Mouse (Mus musculus) intestine, embryonic 16.5 days (tissue): ENCODE data around the gene Mipol1. TPM values are rescaled to one million over a fixed set of nuclear protein-coding genes. Genes with fewer than 3 reads are reported as not detected.

Source experiments
- ATAC-seq: fragments of 200-750 bp; cut with Nextera tagmentation; 2 replicates; pipeline ENCODE4 v1.8.0; 2017; ENCODE audit warnings: moderate TSS enrichment, moderate library complexity
- H3K27ac ChIP-seq: fragments of 300-500 bp; sonication (generic); 2 replicates; pipeline ENCODE4 v1.5.1; 2014; ENCODE audit warnings: mild to moderate bottlenecking, low read length
- H3K27me3 ChIP-seq: fragments of 300-500 bp; sonication (generic); replicated peaks from 2 replicates; pipeline ENCODE4 v1.6.1; 2014; ENCODE audit warnings: low read length, control low read depth, mixed read lengths; ENCODE audit not compliant: control insufficient read depth, insufficient read depth
- H3K36me3 ChIP-seq: fragments of 300-500 bp; sonication (generic); 2 replicates; pipeline ENCODE4 v1.6.1; 2014; ENCODE audit warnings: low read length, control low read depth; ENCODE audit not compliant: control insufficient read depth, insufficient read depth
- H3K4me1 ChIP-seq: fragments of 300-500 bp; sonication (generic); 2 replicates; pipeline ENCODE4 v1.6.1; 2014; ENCODE audit warnings: low read length, control low read depth, mixed read lengths; ENCODE audit not compliant: control insufficient read depth, insufficient read depth
- H3K4me2 ChIP-seq: fragments of 300-500 bp; sonication (generic); 2 replicates; pipeline ENCODE4 v1.6.1; 2014; ENCODE audit warnings: low read depth, low read length, control low read depth
- H3K4me3 ChIP-seq: fragments of 300-500 bp; sonication (generic); 2 replicates; pipeline ENCODE4 v1.5.1; 2014; ENCODE audit warnings: mild to moderate bottlenecking, low read length
- H3K9ac ChIP-seq: fragments of 300-500 bp; sonication (generic); 2 replicates; pipeline ENCODE4 v1.6.1; 2014; ENCODE audit warnings: low read depth, low read length
- H3K9me3 ChIP-seq: fragments of 300-500 bp; sonication (generic); 2 replicates; pipeline ENCODE4 v1.6.1; 2016; ENCODE audit warnings: low read length, control low read depth; ENCODE audit not compliant: control insufficient read depth
- WGBS: fragments of 180-500 bp; shearing (Covaris S2); extraction: QIAGEN DNeasy Blood & Tissue Kit; methylation state at CpG from one replicate; pipeline ENCODE4 v1.1.7; 2014; 5-methylcytosine and 5-hydroxymethylcytosine counted together
- polyA plus RNA-seq: library from polyadenylated mRNA; unstranded; fragments of >200 nt; fragmentation: Nextera tagmentation; extraction: Ambion mirVana; gene quantifications from 2 replicates; pipeline ENCODE4 v1.2.1, GENCODE M21; 2015

Mipol1 gene
- polyA plus RNA-seq, 1 experiment from 2014 or later, result 9.9 TPM

DNA sequence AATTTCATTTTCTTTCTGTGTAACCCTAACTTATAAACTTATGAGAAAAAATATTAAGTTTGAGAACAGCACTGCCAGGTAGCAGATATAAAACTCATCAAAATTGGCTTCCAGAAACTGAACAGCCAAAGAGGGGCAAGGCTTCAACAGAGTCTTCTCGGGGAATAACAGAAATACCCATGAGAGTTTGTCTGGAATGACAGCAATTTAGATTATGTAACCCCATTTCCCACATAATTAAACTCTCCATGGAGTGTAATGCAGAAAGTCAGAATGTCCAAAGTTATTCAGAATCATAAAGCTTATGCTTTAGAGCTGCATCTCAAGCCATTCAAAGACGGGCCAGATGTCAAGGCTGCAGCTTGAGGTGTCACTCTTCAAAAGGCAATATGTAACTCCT lies 251.6 kb downstream of the Mipol1 start:
- Histone ChIP-seq H3K36me3 (no peaks in the 10 kb centered on the region), H3K27me3 (no peaks in the 10 kb centered on the region), H3K9ac (no peak overlapping the region), H3K27ac (no peak overlapping the region), H3K9me3 (no peaks in the 10 kb centered on the region), H3K4me2 (no peak overlapping the region), H3K4me1 (no peaks in the 10 kb centered on the region), H3K4me3 (no peak overlapping the region)
- no peak for ATAC-seq
- WGBS, result 64% methylated on average over 2 of the region's 2 CpGs

GRCm38 (mm10) chr12:57496347-57497119 lies 266.3 kb downstream of the Mipol1 start:
- Histone ChIP-seq H3K27ac (no peak overlapping the region), H3K9ac (no peak overlapping the region), H3K9me3 (no peaks in the 10 kb centered on the region), H3K4me1 (peaks cover 2% of the 10 kb centered on the region; the same call in 1 of the 2 replicates), H3K4me3 (no peak overlapping the region), H3K27me3 (no peaks in the 10 kb centered on the region), H3K36me3 (no peaks in the 10 kb centered on the region), H3K4me2 (no peak overlapping the region)
- peak; percentile 89 for ATAC-seq
- WGBS, result 32% methylated on average over 6 of the region's 6 CpGs

DNA sequence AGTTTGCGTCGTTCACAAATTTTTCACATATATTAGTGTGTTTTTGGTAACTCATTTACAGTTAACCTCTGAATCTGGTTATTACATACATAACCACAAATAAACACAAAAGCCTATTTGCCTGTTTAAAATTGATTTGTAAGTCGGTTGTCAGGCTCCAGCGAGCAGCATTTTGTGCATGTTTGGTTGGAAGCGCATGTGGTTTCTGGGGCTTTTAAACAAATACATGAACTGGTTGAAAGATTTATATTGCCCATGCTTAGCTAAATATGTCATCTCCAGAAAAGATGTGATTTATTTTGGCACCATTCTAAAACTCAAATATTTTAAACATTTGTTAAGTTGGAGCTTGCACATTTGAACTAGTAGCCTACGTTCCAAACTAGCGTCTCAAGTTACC lies 270.0 kb downstream of the Mipol1 start:
- Histone ChIP-seq H3K4me1 (peaks cover 2% of the 10 kb centered on the region), H3K9me3 (no peaks in the 10 kb centered on the region), H3K27ac (no peak overlapping the region), H3K4me3 (no peak overlapping the region), H3K4me2 (no peak overlapping the region), H3K9ac (no peak overlapping the region), H3K27me3 (no peaks in the 10 kb centered on the region), H3K36me3 (no peaks in the 10 kb centered on the region)
- no peak for ATAC-seq
- 55% methylated on average over 7 of the region's 7 CpGs for WGBS

GRCm38 (mm10) chr12:57505329-57505728 lies 275.1 kb downstream of the Mipol1 start:
- peak; percentile 84 for ATAC-seq
- no peak overlapping the region for H3K27ac ChIP-seq
- no peaks in the 10 kb centered on the region for H3K27me3 ChIP-seq
- no peak overlapping the region for H3K4me3 ChIP-seq
- H3K9ac ChIP-seq, result no peak overlapping the region
- no peaks in the 10 kb centered on the region for H3K36me3 ChIP-seq
- no peak overlapping the region for H3K4me2 ChIP-seq
- 51% methylated on average over 7 of the region's 7 CpGs for WGBS
- H3K4me1 ChIP-seq, result no peaks in the 10 kb centered on the region; the same call in 1 of the 2 replicates
- no peaks in the 10 kb centered on the region for H3K9me3 ChIP-seq

- no peaks in the 10 kb centered on the region for H3K36me3 ChIP-seq
- H3K4me1 ChIP-seq, result no peaks in the 10 kb centered on the region; the same call in 1 of the 2 replicates
- H3K9me3 ChIP-seq, result no peaks in the 10 kb centered on the region
- ATAC-seq, result no peak
- no peak overlapping the region for H3K27ac ChIP-seq
- no peak overlapping the region for H3K9ac ChIP-seq
- H3K4me3 ChIP-seq, result no peak overlapping the region
- H3K27me3 ChIP-seq, result no peaks in the 10 kb centered on the region
- WGBS, result 35% methylated on average over 11 of the region's 11 CpGs
- no peak overlapping the region for H3K4me2 ChIP-seq
These were observed 278.7 kb downstream of the Mipol1 start for GRCm38 (mm10) chr12:57508938-57509337.

DNA sequence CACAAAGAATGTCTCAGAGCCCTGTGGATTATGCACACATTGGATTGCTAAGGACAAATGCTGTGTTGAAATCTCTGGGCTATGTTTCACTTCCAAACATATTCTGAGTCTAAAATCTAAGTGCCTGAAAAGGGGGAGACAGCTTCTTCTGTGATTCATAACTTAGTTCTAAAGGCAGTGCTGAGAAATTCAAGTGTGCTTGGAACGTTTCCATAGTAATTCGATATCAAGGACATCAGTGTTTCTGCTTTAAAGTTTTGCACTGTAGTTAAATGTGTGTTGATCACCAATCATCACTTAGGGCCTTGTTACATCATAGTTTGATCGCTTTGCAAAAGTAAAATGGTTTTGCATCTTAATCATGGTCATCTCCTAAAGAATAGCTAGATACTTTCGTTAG lies 279.5 kb downstream of the Mipol1 start:
- no peaks in the 10 kb centered on the region for H3K9me3 ChIP-seq
- no peak overlapping the region for H3K4me2 ChIP-seq
- no peaks in the 10 kb centered on the region for H3K4me1 ChIP-seq
- H3K27me3 ChIP-seq, result no peaks in the 10 kb centered on the region
- 61% methylated on average over 4 of the region's 4 CpGs for WGBS
- H3K27ac ChIP-seq, result no peak overlapping the region
- no peak overlapping the region for H3K9ac ChIP-seq
- no peaks in the 10 kb centered on the region for H3K36me3 ChIP-seq
- ATAC-seq, result no peak
- no peak overlapping the region for H3K4me3 ChIP-seq

GRCm38 (mm10) chr12:57511127-57511526 lies 280.9 kb downstream of the Mipol1 start:
- no peaks in the 10 kb centered on the region for H3K4me1 ChIP-seq
- no peak for ATAC-seq
- no peak overlapping the region for H3K9ac ChIP-seq
- 82% methylated on average over 4 of the region's 4 CpGs for WGBS
- H3K36me3 ChIP-seq, result no peaks in the 10 kb centered on the region
- H3K4me3 ChIP-seq, result no peak overlapping the region
- H3K4me2 ChIP-seq, result no peak overlapping the region
- no peaks in the 10 kb centered on the region for H3K27me3 ChIP-seq
- no peaks in the 10 kb centered on the region for H3K9me3 ChIP-seq
- no peak overlapping the region for H3K27ac ChIP-seq

DNA sequence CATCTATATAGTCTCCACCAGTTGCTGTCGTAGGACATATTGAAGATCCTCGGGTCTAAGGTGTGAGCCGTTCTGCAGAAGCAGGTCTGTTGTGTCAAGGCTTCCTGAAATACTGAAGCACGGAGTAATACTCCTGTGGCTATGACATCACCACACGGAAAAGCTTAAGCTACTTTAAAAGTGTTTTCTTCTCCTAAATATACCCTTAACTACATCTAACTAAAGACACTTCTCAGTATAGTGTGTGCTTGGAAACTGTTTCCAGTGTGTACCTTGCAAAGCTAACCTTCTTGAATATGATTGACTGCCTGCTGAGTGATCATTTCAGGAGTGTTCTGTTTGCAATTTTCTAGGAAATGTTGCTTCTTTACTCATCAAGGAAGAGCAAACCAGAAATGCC lies 281.3 kb downstream of the Mipol1 start:
- no peak overlapping the region for H3K27ac ChIP-seq
- WGBS, result 85% methylated on average over 5 of the region's 5 CpGs
- H3K9ac ChIP-seq, result no peak overlapping the region
- no peaks in the 10 kb centered on the region for H3K36me3 ChIP-seq
- no peak overlapping the region for H3K4me3 ChIP-seq
- no peaks in the 10 kb centered on the region for H3K9me3 ChIP-seq
- no peak overlapping the region for H3K4me2 ChIP-seq
- no peaks in the 10 kb centered on the region for H3K4me1 ChIP-seq
- H3K27me3 ChIP-seq, result no peaks in the 10 kb centered on the region
- ATAC-seq, result no peak

GRCm38 (mm10) chr12:57514552-57514951 lies 284.3 kb downstream of the Mipol1 start:
- H3K4me1 ChIP-seq, result no peaks in the 10 kb centered on the region
- no peak for ATAC-seq
- H3K9me3 ChIP-seq, result no peaks in the 10 kb centered on the region
- H3K9ac ChIP-seq, result no peak overlapping the region
- no peaks in the 10 kb centered on the region for H3K36me3 ChIP-seq
- no peak overlapping the region for H3K27ac ChIP-seq
- 73% methylated on average over 1 of the region's 1 CpGs for WGBS
- no peak overlapping the region for H3K4me3 ChIP-seq
- H3K4me2 ChIP-seq, result no peak overlapping the region
- no peaks in the 10 kb centered on the region for H3K27me3 ChIP-seq
